Mouse (Mus musculus) neural tube, embryonic 15.5 days (tissue): ENCODE data around the gene Immp2l. TPM values are rescaled to one million over a fixed set of nuclear protein-coding genes. Genes with fewer than 3 reads are reported as not detected.
A peak's percentile ranks its signal among the peaks of the same experiment; 100 is the strongest.

Source experiments
- ATAC-seq: fragments of 200-750 bp; cut with Nextera tagmentation; 2 replicates; pipeline ENCODE4 v1.8.0; 2017; ENCODE audit warnings: mild to moderate bottlenecking, moderate TSS enrichment, moderate library complexity; ENCODE audit not compliant: low FRiP score
- H3K27ac ChIP-seq: fragments of 300-500 bp; sonication (generic); replicated peaks from 2 replicates; pipeline ENCODE4 v1.5.1; 2015; ENCODE audit warnings: mild to moderate bottlenecking, inconsistent platforms
- H3K27me3 ChIP-seq: fragments of 300-500 bp; sonication (generic); replicated peaks from 2 replicates; pipeline ENCODE4 v1.6.1; 2015; ENCODE audit warnings: inconsistent platforms
- H3K36me3 ChIP-seq: fragments of 300-500 bp; sonication (generic); 2 replicates; pipeline ENCODE4 v1.6.1; 2015; ENCODE audit warnings: inconsistent platforms
- H3K4me1 ChIP-seq: fragments of 300-500 bp; sonication (generic); 2 replicates; pipeline ENCODE4 v1.6.1; 2015; ENCODE audit warnings: inconsistent platforms
- H3K4me2 ChIP-seq: fragments of 300-500 bp; sonication (generic); 2 replicates; pipeline ENCODE4 v1.6.1; 2015; ENCODE audit warnings: inconsistent platforms, mild to moderate bottlenecking, moderate library complexity
- H3K4me3 ChIP-seq: fragments of 300-500 bp; sonication (generic); replicated peaks from 2 replicates; pipeline ENCODE4 v1.5.1; 2015; ENCODE audit warnings: mild to moderate bottlenecking, inconsistent platforms
- H3K9ac ChIP-seq: fragments of 300-500 bp; sonication (generic); replicated peaks from 2 replicates; pipeline ENCODE4 v1.6.1; 2015; ENCODE audit warnings: mild to moderate bottlenecking, inconsistent platforms
- H3K9me3 ChIP-seq: fragments of 300-500 bp; sonication (generic); replicated peaks from 2 replicates; pipeline ENCODE4 v1.6.1; 2016; ENCODE audit warnings: inconsistent platforms
- WGBS: fragments of 180-500 bp; shearing (Covaris S2); methylation state at CpG from one replicate; pipeline ENCODE4 v1.1.7; 2015; ENCODE audit warnings: mixed read lengths; 5-methylcytosine and 5-hydroxymethylcytosine counted together
- polyA plus RNA-seq: library from polyadenylated mRNA; unstranded; fragments of >200 nt; fragmentation: Nextera tagmentation; extraction: Ambion mirVana; gene quantifications from 2 replicates; pipeline ENCODE4 v1.2.1, GENCODE M21; 2015

The Immp2l gene
- polyA plus RNA-seq, 1 experiment from 2014 or later = 5.8 TPM

DNA sequence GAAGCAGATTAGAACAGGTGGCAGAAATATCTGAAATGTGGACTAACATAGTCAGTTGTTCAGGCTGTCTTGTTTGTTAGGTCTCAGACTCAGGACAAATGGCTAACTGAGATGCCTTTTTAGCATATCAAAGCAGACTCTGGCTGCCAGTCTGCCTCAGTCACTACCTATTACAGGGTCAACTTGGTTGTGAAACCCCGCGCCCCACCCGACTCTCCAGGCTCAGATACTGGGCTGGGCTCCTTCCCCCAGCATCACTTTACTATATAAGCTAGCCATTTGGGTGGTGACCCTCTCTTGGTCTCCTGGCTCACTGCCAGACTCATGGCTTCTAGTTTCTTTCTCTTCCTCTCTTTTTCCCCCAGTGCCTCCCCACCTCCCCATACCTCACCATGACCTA lies 887.7 kb downstream of the Immp2l start:
- no peaks in the 10 kb centered on the region for H3K27me3 ChIP-seq
- no peak for ATAC-seq
- no peak overlapping the region for H3K4me2 ChIP-seq
- H3K4me1 ChIP-seq = no peaks in the 10 kb centered on the region
- no peak overlapping the region for H3K27ac ChIP-seq
- H3K36me3 ChIP-seq = no peaks in the 10 kb centered on the region
- H3K9me3 ChIP-seq = no peaks in the 10 kb centered on the region
- WGBS = 85% methylated on average over 3 of the region's 3 CpGs
- no peak overlapping the region for H3K4me3 ChIP-seq
- H3K9ac ChIP-seq = no peak overlapping the region

- no peak for ATAC-seq
- Histone ChIP-seq H3K9me3 (no peaks in the 10 kb centered on the region), H3K36me3 (no peaks in the 10 kb centered on the region), H3K4me2 (no peak overlapping the region), H3K27ac (no peak overlapping the region), H3K27me3 (no peaks in the 10 kb centered on the region), H3K4me3 (no peak overlapping the region), H3K4me1 (peaks cover 9% of the 10 kb centered on the region), H3K9ac (no peak overlapping the region)
- 81% methylated on average over 2 of the region's 2 CpGs for whole genome bisulfite sequencing
These were observed 913.9 kb downstream of the Immp2l start for GRCm38 (mm10) chr12:41937751-41938150.

DNA sequence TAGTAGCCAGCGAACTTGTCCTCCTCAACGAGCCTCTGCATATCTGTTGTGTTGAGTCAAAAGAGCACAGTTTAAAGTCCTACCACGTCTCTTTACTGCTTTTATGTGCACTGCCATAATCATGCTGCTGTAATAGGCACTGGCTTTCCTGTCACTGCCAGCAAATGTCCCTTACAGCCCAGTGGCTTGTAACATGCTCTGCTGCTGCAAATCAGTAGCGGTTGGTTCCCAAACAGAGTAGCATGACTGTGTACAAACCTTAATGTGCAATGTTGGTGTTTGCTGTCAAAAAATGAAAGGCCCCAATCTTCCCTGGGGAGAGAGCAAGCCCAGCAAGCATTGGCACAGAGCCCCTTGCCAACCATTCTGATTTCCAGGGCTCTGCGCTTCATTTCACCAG lies 918.0 kb downstream of the Immp2l start:
- Histone ChIP-seq H3K4me1 (peaks cover 9% of the 10 kb centered on the region), H3K36me3 (no peaks in the 10 kb centered on the region), H3K9ac (no peak overlapping the region), H3K27me3 (no peaks in the 10 kb centered on the region), H3K4me3 (no peak overlapping the region), H3K4me2 (no peak overlapping the region), H3K9me3 (no peaks in the 10 kb centered on the region), H3K27ac (no peak overlapping the region)
- ATAC-seq = peak; percentile 40; the same call in 1 of the 2 replicates
- WGBS = 62% methylated on average over 5 of the region's 5 CpGs

- 52% methylated on average over 4 of the region's 4 CpGs for WGBS
- Histone ChIP-seq H3K9me3 (no peaks in the 10 kb centered on the region), H3K4me1 (peaks cover 9% of the 10 kb centered on the region), H3K4me2 (no peak overlapping the region), H3K27me3 (no peaks in the 10 kb centered on the region), H3K36me3 (no peaks in the 10 kb centered on the region), H3K27ac (no peak overlapping the region), H3K9ac (no peak overlapping the region), H3K4me3 (no peak overlapping the region)
- no peak for ATAC-seq
These were observed 920.3 kb downstream of the Immp2l start for GRCm38 (mm10) chr12:41944079-41944672.

DNA sequence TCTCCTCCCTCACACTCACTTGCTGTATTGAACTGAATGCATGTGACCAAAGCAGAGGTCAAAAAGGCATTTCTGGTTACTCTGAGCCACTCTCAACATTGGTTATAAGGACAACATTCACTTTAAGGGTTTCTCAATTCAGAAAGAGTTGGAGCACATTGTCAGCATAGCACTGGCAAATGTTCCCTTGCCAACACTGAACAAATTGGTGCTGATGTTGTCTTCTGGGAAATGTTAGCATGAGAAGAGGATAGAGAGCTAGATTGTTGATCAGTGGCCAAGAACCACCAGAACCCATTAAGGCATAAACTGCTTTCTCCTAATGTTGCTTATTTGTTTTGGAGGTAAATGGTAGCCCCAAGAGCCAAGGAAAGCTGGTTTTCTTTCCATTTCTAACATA lies 922.6 kb downstream of the Immp2l start:
- no peak overlapping the region for H3K27ac ChIP-seq
- ATAC-seq = no peak

DNA sequence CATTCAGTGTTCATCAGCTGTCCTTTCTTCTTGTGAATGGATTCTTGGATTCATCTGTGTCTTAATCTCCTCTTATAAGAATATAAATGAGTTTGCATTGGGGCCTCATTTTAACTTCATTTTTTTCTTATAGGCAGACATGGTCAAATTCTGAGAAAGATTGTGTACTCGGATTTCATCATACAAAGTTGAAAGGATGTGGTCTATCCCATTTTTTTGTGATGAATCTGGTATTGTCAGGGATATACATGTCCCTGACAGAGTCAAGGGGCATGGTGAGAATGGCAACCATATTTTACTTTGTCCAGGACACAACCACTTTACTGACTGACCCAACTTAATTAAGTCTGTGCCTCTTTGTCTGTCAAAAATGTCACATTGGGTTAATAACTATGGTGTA lies 925.5 kb downstream of the Immp2l start:
- H3K4me2 ChIP-seq = no peak overlapping the region
- no peaks in the 10 kb centered on the region for H3K9me3 ChIP-seq
- no peak for ATAC-seq
- H3K36me3 ChIP-seq = no peaks in the 10 kb centered on the region
- no peak overlapping the region for H3K27ac ChIP-seq
- H3K9ac ChIP-seq = no peak overlapping the region
- no peaks in the 10 kb centered on the region for H3K4me1 ChIP-seq
- 92% methylated on average over 1 of the region's 1 CpGs for WGBS
- H3K27me3 ChIP-seq = no peaks in the 10 kb centered on the region
- no peak overlapping the region for H3K4me3 ChIP-seq

More for the DNA sequence above, 922.6 kb downstream of the Immp2l start:
- Histone ChIP-seq H3K27me3 (no peaks in the 10 kb centered on the region), H3K4me3 (no peak overlapping the region), H3K36me3 (no peaks in the 10 kb centered on the region), H3K9ac (no peak overlapping the region), H3K4me1 (peaks cover 9% of the 10 kb centered on the region), H3K9me3 (no peaks in the 10 kb centered on the region), H3K4me2 (no peak overlapping the region)

GRCm38 (mm10) chr12:41949841-41950241 lies 926.0 kb downstream of the Immp2l start:
- Histone ChIP-seq H3K27ac (no peak overlapping the region), H3K4me3 (no peak overlapping the region), H3K9me3 (no peaks in the 10 kb centered on the region), H3K9ac (no peak overlapping the region), H3K36me3 (no peaks in the 10 kb centered on the region), H3K27me3 (no peaks in the 10 kb centered on the region), H3K4me2 (no peak overlapping the region), H3K4me1 (no peaks in the 10 kb centered on the region)
- no peak for ATAC-seq
- 93% methylated on average over 6 of the region's 6 CpGs for WGBS

DNA sequence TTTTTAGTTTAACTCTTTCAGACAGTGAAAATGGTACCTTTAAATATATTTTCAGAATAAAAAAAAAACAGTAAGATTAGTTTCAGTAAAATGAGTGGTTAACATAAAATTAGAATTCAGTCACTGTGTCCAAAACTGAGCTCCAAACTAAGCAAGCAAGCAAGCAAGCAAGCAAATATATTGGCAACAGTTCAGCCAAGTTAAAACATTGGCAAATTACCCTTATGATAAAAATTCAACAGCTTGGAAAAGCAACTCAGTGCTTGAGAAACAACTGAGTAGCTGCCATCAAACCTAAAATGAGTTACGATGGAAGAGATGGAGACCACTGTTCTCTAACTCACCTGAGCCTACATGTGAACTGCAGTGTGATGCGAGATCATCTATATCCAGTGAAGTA lies 926.8 kb downstream of the Immp2l start:
- Histone ChIP-seq H3K9ac (no peak overlapping the region), H3K36me3 (no peaks in the 10 kb centered on the region), H3K9me3 (no peaks in the 10 kb centered on the region), H3K4me1 (no peaks in the 10 kb centered on the region), H3K27ac (no peak overlapping the region), H3K4me2 (no peak overlapping the region), H3K4me3 (no peak overlapping the region), H3K27me3 (no peaks in the 10 kb centered on the region)
- no peak for ATAC-seq
- WGBS = 96% methylated on average over 2 of the region's 2 CpGs

- no peak overlapping the region for H3K4me3 ChIP-seq
- WGBS = 63% methylated on average over 4 of the region's 4 CpGs
- no peak for ATAC-seq
- H3K27me3 ChIP-seq = no peaks in the 10 kb centered on the region
- no peak overlapping the region for H3K4me2 ChIP-seq
- no peaks in the 10 kb centered on the region for H3K4me1 ChIP-seq
- no peak overlapping the region for H3K9ac ChIP-seq
- H3K36me3 ChIP-seq = no peaks in the 10 kb centered on the region
- H3K9me3 ChIP-seq = no peaks in the 10 kb centered on the region
- H3K27ac ChIP-seq = no peak overlapping the region
These were observed 937.1 kb downstream of the Immp2l start for GRCm38 (mm10) chr12:41961038-41961437.

DNA sequence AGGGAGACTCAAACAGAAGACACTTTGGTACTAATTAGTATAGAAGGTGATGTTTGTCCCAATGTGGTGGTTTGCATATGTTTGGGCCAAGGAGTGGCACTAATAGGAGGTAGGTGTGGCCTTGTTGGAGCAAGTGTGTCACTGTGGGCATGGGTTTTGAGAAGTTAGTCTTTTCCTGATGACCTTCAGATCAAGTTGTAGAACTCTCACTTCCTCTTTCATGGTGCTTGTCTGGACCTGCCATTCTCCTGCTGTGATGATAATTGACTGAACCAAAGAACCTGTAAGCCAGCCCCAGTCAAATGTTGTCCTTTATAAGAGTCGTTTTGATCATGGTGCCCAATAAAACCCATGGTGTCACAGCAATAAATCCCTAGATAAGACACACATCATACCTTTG lies 967.5 kb downstream of the Immp2l start:
- no peak overlapping the region for H3K9ac ChIP-seq
- no peaks in the 10 kb centered on the region for H3K4me1 ChIP-seq
- H3K9me3 ChIP-seq = no peaks in the 10 kb centered on the region
- WGBS = 82% methylated on average over 1 of the region's 1 CpGs
- no peak overlapping the region for H3K27ac ChIP-seq
- ATAC-seq = no peak
- H3K4me2 ChIP-seq = no peak overlapping the region
- no peak overlapping the region for H3K4me3 ChIP-seq
- H3K27me3 ChIP-seq = no peaks in the 10 kb centered on the region
- H3K36me3 ChIP-seq = no peaks in the 10 kb centered on the region
